Mouse (Mus musculus) lung, postnatal 0 days (tissue): ENCODE measurements around the gene Hrh3. TPM values are rescaled to one million over a fixed set of nuclear protein-coding genes. Genes with fewer than 3 reads are reported as not detected.

Source experiments
- ATAC-seq: fragments of 200-750 bp; cut with Nextera tagmentation; 2 replicates; pipeline ENCODE4 v1.8.0; 2017; ENCODE audit warnings: moderate library complexity
- DNase-seq: peaks from one replicate; pipeline ENCODE4 v3.0.0-alpha.2; 2016; ENCODE audit warnings: low spot score
- H3K27ac ChIP-seq: fragments of 300-500 bp; sonication (generic); 2 replicates; pipeline ENCODE4 v1.5.1; 2014; ENCODE audit warnings: antibody characterized with exemption, mild to moderate bottlenecking, low read length, mixed read lengths
- H3K27me3 ChIP-seq: fragments of 300-500 bp; sonication (generic); replicated peaks from 2 replicates; pipeline ENCODE4 v1.6.1; 2014; ENCODE audit warnings: low read length, mixed read lengths; ENCODE audit not compliant: insufficient read depth
- H3K36me3 ChIP-seq: fragments of 300-500 bp; sonication (generic); 2 replicates; pipeline ENCODE4 v1.6.1; 2014; ENCODE audit warnings: low read length, mixed read lengths; ENCODE audit not compliant: insufficient read depth
- H3K4me1 ChIP-seq: fragments of 300-500 bp; sonication (generic); 2 replicates; pipeline ENCODE4 v1.6.1; 2014; ENCODE audit warnings: antibody characterized with exemption, low read depth, low read length, mixed read lengths; ENCODE audit not compliant: insufficient read depth
- H3K4me2 ChIP-seq: fragments of 300-500 bp; sonication (generic); replicated peaks from 2 replicates; pipeline ENCODE4 v1.6.1; 2014; ENCODE audit warnings: low read depth, mild to moderate bottlenecking, low read length, moderate library complexity, mixed read lengths
- H3K4me3 ChIP-seq: fragments of 300-500 bp; sonication (generic); 2 replicates; pipeline ENCODE4 v1.5.1; 2014; ENCODE audit warnings: low read depth, low read length
- H3K9ac ChIP-seq: fragments of 300-500 bp; sonication (generic); replicated peaks from 2 replicates; pipeline ENCODE4 v1.6.1; 2014; ENCODE audit warnings: low read depth, mild to moderate bottlenecking
- H3K9me3 ChIP-seq: fragments of 300-500 bp; sonication (generic); 2 replicates; pipeline ENCODE4 v1.6.1; 2016; ENCODE audit warnings: low read length, mixed read lengths
- CTCF ChIP-seq: IDR thresholded peaks from 2 replicates; pipeline ENCODE4 v1.5.1; 2016; ENCODE audit warnings: antibody characterized with exemption, mild to moderate bottlenecking
- EP300 ChIP-seq: IDR thresholded peaks from 2 replicates; pipeline ENCODE4 v1.6.1; 2016; ENCODE audit warnings: antibody characterized with exemption, mild to moderate bottlenecking, control low read depth
- WGBS: fragments of 180-500 bp; shearing (Covaris S2); extraction: QIAGEN DNeasy Blood & Tissue Kit; methylation state at CpG from one replicate; pipeline ENCODE4 v1.1.7; 2014; 5-methylcytosine and 5-hydroxymethylcytosine counted together
- polyA plus RNA-seq: library from polyadenylated mRNA; unstranded; fragments of >200 nt; fragmentation: Nextera tagmentation; extraction: Ambion mirVana; gene quantifications from 2 replicates; pipeline ENCODE4 v1.2.1, GENCODE M21; 2015

The Hrh3 gene
- polyA plus RNA-seq, 1 experiment from 2014 or later = 0.14 TPM

DNA sequence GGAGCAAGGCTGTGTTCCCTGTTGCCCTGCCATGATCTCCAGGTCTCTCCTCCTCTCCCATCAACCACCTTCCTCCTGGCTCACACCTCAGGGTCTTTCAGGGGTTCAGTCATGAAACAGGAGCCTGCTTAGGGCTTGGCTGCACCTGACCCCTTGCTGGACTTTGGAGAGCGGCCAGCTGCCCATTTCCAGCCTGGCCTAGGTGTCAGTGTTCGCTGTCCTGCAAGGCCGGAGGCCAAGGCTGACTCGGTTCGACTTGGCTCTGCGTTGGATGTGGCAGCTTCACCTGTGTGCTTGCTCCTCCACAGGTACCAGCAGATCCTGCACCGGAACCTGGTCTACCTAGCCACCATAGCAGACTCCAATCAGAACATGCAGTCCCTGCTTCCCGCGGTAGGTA is 51.3 kb downstream of the Hrh3 start:
- H3K36me3 ChIP-seq = peaks cover 24% of the 10 kb centered on the region; the same call in 1 of the 2 replicates
- ATAC-seq (no peak), DNase-seq (no peak)
- no peak overlapping the region for H3K9ac ChIP-seq
- H3K27ac ChIP-seq = no peak overlapping the region
- H3K4me1 ChIP-seq = peaks cover under 1% of the 10 kb centered on the region; the same call in 1 of the 2 replicates
- no peaks in the 10 kb centered on the region for H3K27me3 ChIP-seq
- H3K4me2 ChIP-seq = no peak overlapping the region
- no peak overlapping the region for H3K4me3 ChIP-seq
- no peaks in the 10 kb centered on the region for H3K9me3 ChIP-seq
- 93% methylated on average over 9 of the region's 9 CpGs for WGBS
- TF ChIP-seq EP300 (no peak), CTCF (no peak)

DNA sequence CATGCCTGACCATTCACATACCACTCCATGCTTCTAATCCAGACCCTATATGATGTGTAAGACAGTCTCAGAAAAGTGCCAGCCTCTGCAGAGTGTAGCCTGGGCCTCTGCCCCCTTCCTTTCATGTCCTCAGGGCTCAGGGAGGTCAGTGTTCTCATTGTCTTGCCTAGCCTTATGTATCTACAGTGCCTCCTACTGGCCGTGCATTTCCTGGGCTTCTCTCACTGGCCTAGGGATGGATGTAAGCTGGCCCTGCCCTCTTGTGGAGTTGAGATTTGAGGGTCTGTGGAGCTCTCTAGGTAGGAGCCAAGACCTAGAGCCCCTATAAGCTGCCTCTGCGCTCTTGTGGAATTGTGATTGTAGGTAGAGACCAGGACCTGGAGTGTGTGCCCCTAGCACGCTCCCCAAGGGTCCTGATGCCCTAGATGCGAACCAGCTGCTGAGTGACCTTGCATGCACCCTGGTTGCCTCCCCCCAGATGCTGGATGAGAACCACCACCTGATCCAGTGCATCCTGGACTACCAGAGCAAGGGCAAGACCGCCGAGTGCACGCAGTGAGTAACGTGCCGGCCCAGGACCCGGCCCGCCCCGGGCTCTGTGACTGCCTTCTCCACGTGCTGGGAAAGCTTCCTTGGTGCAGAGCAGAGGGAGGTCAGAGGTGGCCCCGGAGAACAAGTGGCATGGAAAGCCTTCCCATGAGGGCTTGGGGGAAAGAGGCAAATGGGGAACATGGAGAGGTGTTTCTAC is 52.1 kb downstream of the Hrh3 start:
- WGBS = 88% methylated on average over 14 of the region's 14 CpGs
- Histone ChIP-seq H3K4me3 (no peak overlapping the region), H3K9me3 (no peaks in the 10 kb centered on the region), H3K4me1 (peaks cover 3% of the 10 kb centered on the region; the same call in 1 of the 2 replicates), H3K36me3 (peaks cover 20% of the 10 kb centered on the region; the same call in 1 of the 2 replicates), H3K27me3 (no peaks in the 10 kb centered on the region), H3K4me2 (no peak overlapping the region), H3K9ac (no peak overlapping the region), H3K27ac (no peak overlapping the region)
- TF ChIP-seq EP300 (no peak), CTCF (peak; percentile 58)
- ATAC-seq (no peak), DNase-seq (no peak)

DNA sequence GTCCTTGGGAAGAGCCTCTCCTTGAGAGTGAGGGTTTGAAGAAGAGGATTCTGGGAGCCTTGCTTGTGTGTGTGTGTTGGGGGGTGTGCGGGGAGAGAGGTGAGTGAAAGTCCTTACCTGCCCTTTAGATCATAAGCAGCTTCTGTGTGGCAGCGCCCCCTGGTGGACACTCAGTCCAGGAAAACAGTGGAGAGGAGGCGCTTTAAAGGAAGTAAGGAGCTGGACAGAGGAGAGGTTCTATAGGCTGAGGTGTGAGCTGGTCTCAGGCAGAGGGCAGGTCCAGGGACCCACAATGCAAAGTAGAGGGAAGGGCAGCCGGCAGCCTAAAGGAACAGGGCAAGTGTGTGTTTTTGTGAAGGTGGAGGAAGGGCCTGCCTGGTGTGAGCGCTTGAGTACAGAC is 53.3 kb downstream of the Hrh3 start:
- DNase-seq (peak; percentile 88), ATAC-seq (peak; percentile 71)
- H3K4me2 ChIP-seq = no peak overlapping the region
- no peaks in the 10 kb centered on the region for H3K9me3 ChIP-seq
- 15% methylated on average over 5 of the region's 5 CpGs for WGBS
- TF ChIP-seq EP300 = no peak
- TF ChIP-seq CTCF = peak; percentile 94
- peaks cover 3% of the 10 kb centered on the region; the same call in 1 of the 2 replicates for H3K4me1 ChIP-seq
- H3K4me3 ChIP-seq = no peak overlapping the region
- no peaks in the 10 kb centered on the region for H3K27me3 ChIP-seq
- no peak overlapping the region for H3K27ac ChIP-seq
- no peak overlapping the region for H3K9ac ChIP-seq
- H3K36me3 ChIP-seq = peaks cover 11% of the 10 kb centered on the region; the same call in 1 of the 2 replicates

Other genes starting within 250 kb of the Hrh3 start
- gene Taf4, start 127.8 kb downstream of the Hrh3 start, polyA plus RNA-seq = 2.8 and 3.5 TPM in 2 replicates
- gene Lsm14b, start 79.5 kb downstream of the Hrh3 start, polyA plus RNA-seq = 6.5 and 7.0 TPM in 2 replicates
- gene Psma7, start 62.1 kb downstream of the Hrh3 start, polyA plus RNA-seq = 334 and 385 TPM in 2 replicates
- gene Ss18l1, start 62.0 kb downstream of the Hrh3 start, polyA plus RNA-seq = 2.0 and 2.4 TPM in 2 replicates
- gene Mtg2, start 33.9 kb downstream of the Hrh3 start, polyA plus RNA-seq = 18.7 and 18.9 TPM in 2 replicates
- gene Osbpl2, start 14.8 kb upstream of the Hrh3 start, polyA plus RNA-seq = 35.3 and 36.1 TPM in 2 replicates
- 119 and 136 TPM in 2 replicates for gene Adrm1, start 67.0 kb upstream of the Hrh3 start, polyA plus RNA-seq
- gene Lama5, start 121.4 kb upstream of the Hrh3 start, polyA plus RNA-seq = 83.7 and 85.3 TPM in 2 replicates
- gene Rps21, start 152.9 kb upstream of the Hrh3 start, polyA plus RNA-seq = 418 and 453 TPM in 2 replicates
- gene Cables2, start 169.0 kb upstream of the Hrh3 start, polyA plus RNA-seq = 15.5 and 16.1 TPM in 2 replicates
- 0.20 and 0.46 TPM in 2 replicates for gene Rbbp8nl, start 185.4 kb upstream of the Hrh3 start, polyA plus RNA-seq
- 10.4 and 11.4 TPM in 2 replicates for gene Gata5, start 230.2 kb upstream of the Hrh3 start, polyA plus RNA-seq